Mouse (Mus musculus) megakaryocyte, embryonic 14.5 days (primary cell): ENCODE measurements around the gene Mmp24.

Experiments used
- FLI1 ChIP-seq: IDR thresholded peaks from 2 replicates; pipeline ENCODE4 v1.6.1; 2012; ENCODE audit warnings: low read length, inconsistent platforms, mixed read lengths
- GATA1 ChIP-seq: IDR thresholded peaks from 3 replicates; pipeline ENCODE4 v1.6.1; 2012; ENCODE audit warnings: mixed read lengths, low read length, inconsistent platforms, borderline replicate concordance

DNA sequence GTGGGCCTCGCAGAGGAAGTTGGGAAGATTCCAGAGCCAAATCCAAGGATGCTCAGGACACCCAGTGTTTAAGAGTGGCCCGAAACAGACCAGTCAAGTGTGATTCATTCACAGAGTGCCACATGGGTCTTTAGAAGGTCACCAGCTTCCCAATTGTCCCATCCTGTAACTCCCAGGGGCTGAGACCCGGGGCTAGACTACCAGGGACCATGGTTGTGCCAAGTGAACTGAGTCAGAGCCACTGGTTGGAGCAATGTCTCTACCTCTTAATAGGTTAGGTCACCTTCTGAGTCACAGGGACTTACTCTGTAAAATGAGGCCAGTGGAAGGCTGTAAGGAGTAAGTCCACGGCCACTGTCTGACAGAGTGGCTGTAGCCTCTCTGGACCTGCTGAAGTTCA lies 63.8 kb downstream of the Mmp24 start:
- TF ChIP-seq GATA1 (no peak), FLI1 (no peak)
